Mouse (Mus musculus): ENCODE data around the gene Ifi204. TPM values are rescaled to one million over a fixed set of nuclear protein-coding genes. Genes with fewer than 3 reads are reported as not detected.
"Not testable (repeated sequence)": the region's sequence is repeated elsewhere in the genome, so short reads cannot be mapped to it uniquely, and the experiment has no call there.

Ifi204 gene
- total RNA-seq (2021) = 3.6 and 6.3 TPM in 2 replicates
- long read RNA-seq, experiment 1, partial matches to known transcripts = 0 of 2 reads
- long read RNA-seq, experiment 1, other reads (novel, unspliced or antisense) = 0 of 2 reads
- long read RNA-seq, experiment 2 = 0 reads

GRCm38 (mm10) chr1:173766848-173767617 is at the start of gene Ifi204:
Ifi204 (minus strand) TSS chr1:173766943.
- peak; percentile 9 for DNase-seq

GRCm38 (mm10) chr1:173809294-173809693 is 42.6 kb upstream of the Ifi204 start:
- not testable (repeated sequence) for DNase-seq

GRCm38 (mm10) chr1:173802689-173803281 is 36.0 kb upstream of the Ifi204 start:
- not testable (repeated sequence) for DNase-seq

- not testable (repeated sequence) for DNase-seq
Measured at GRCm38 (mm10) chr1:173802207-173802606, 35.5 kb upstream of the Ifi204 start.

GRCm38 (mm10) chr1:173801791-173802190 is 35.0 kb upstream of the Ifi204 start:
- DNase-seq = not testable (repeated sequence)

- not testable (repeated sequence) for DNase-seq
Measured at GRCm38 (mm10) chr1:173773457-173773856, 6.7 kb upstream of the Ifi204 start.

- not testable (repeated sequence) for DNase-seq
Measured at GRCm38 (mm10) chr1:173760032-173760431, 6.7 kb downstream of the Ifi204 start.

GRCm38 (mm10) chr1:173742262-173742661 is 24.5 kb downstream of the Ifi204 start:
- no peak for DNase-seq

GRCm38 (mm10) chr1:173741656-173742055 is 25.1 kb downstream of the Ifi204 start, which contains the start of gene Ifi207:
Ifi207 (minus strand) TSS chr1:173741747.
- DNase-seq = no peak

- no peak for DNase-seq
Measured at GRCm38 (mm10) chr1:173740537-173740936, 26.2 kb downstream of the Ifi204 start.

- DNase-seq = no peak
Measured at GRCm38 (mm10) chr1:173736986-173737385, 29.8 kb downstream of the Ifi204 start.

GRCm38 (mm10) chr1:173735015-173735414 is 31.7 kb downstream of the Ifi204 start:
- DNase-seq = not testable (repeated sequence)

GRCm38 (mm10) chr1:173733219-173733618 is 33.5 kb downstream of the Ifi204 start:
- DNase-seq = peak; percentile 21

Other genes with a start within 250 kb of the Ifi204 start
- gene Ifi214, start 231.0 kb downstream of the Ifi204 start, total RNA-seq (2021) = 0.22 and 1.4 TPM in 2 replicates
- 0.11 and 3.6 TPM in 2 replicates for gene Ifi213, start 167.7 kb downstream of the Ifi204 start, total RNA-seq (2021)
- gene Ifi209, start 136.0 kb downstream of the Ifi204 start, total RNA-seq (2021) = 1.1 and 8.3 TPM in 2 replicates
- 0.52 and 4.5 TPM in 2 replicates for gene Ifi208, start 93.3 kb downstream of the Ifi204 start, total RNA-seq (2021)
- gene Ifi207, start 25.2 kb downstream of the Ifi204 start, total RNA-seq (2021) = 3.6 and 6.6 TPM in 2 replicates
- gene Ifi211, start 146.1 kb upstream of the Ifi204 start, total RNA-seq (2021) = 2.1 and 2.7 TPM in 2 replicates
- gene Mndal, start 175.5 kb upstream of the Ifi204 start, total RNA-seq (2021) = 11.5 and 27.3 TPM in 2 replicates
- 10.1 and 20.6 TPM in 2 replicates for gene Ifi203, start 175.7 kb upstream of the Ifi204 start, total RNA-seq (2021)
- not detected in 2 replicates for gene Ifi202b, start 215.8 kb upstream of the Ifi204 start, total RNA-seq (2021)

Data from adrenal gland, postnatal 14 days (tissue).